Mouse (Mus musculus): ENCODE measurements around the gene Gm15056.

DNA sequence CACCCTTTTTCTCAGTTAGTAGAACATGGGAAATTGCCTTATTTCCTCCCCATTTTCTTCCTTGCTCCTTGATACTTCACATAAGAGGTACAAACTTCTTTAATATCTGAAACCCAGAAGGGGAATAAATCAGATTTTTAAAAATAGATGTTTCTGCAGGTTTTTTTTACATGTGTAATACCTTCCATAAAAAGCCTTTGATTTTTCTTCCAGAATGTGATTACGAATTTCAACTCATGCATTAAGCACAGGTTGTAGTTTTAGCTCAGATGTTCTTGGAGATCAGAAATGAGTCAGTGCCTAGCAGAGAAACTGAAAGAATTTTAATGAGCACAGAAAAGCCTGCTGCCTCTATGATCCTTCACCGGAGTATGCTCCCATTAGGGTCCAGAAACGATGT, 19.5 kb upstream of the Gm15056 start, which contains the start of gene Gm6040:
- TF ChIP-seq POLR2A (IDR thresholded peaks at IDR 0.05; ENCODE audit: borderline replicate concordance, low read depth, low read length) = no peak
- TF ChIP-seq CTCF (IDR thresholded peaks at IDR 0.05; ENCODE audit: low read depth, low read length) = no peak
